Mouse (Mus musculus) layer of hippocampus, postnatal 36 days (tissue): ENCODE results near the gene Ch25h. TPM values are rescaled to one million over a fixed set of nuclear protein-coding genes. Genes with fewer than 3 reads are reported as not detected.

ENCODE experiments used
- DNase-seq, 2 experiments: peaks; one replicate each; pipeline ENCODE4 v3.0.0; 2022
- total RNA-seq, 2 experiments: library from RNA; stranded (reverse); gene quantifications; 2 replicates each; pipeline ENCODE4 v1.2.3; 2021

The Ch25h gene
- total RNA-seq, 2 experiments from 2014 or later = 0.50 to 1.2 TPM

- no peak for DNase-seq
These were observed 6.7 kb downstream of the Ch25h start for GRCm38 (mm10) chr19:34468216-34468615.

GRCm38 (mm10) chr19:34464453-34464852 lies 10.5 kb downstream of the Ch25h start:
- no peak for DNase-seq

- DNase-seq = no peak
These were observed 13.4 kb downstream of the Ch25h start for GRCm38 (mm10) chr19:34461451-34462019.

- DNase-seq = no peak
These were observed 24.1 kb downstream of the Ch25h start for GRCm38 (mm10) chr19:34450784-34451370.

- DNase-seq = no peak
These were observed 26.1 kb downstream of the Ch25h start for GRCm38 (mm10) chr19:34448851-34449250.

GRCm38 (mm10) chr19:34445410-34446012 lies 29.5 kb downstream of the Ch25h start:
- DNase-seq = no peak

GRCm38 (mm10) chr19:34444785-34445184 lies 30.2 kb downstream of the Ch25h start:
- DNase-seq = no peak

- peak in 1 of 2 experiments; percentile 2 for DNase-seq
These were observed 33.0 kb downstream of the Ch25h start for GRCm38 (mm10) chr19:34441979-34442378.

GRCm38 (mm10) chr19:34435197-34435611 lies 39.8 kb downstream of the Ch25h start:
- DNase-seq = no peak

- no peak for DNase-seq
These were observed 43.6 kb downstream of the Ch25h start for GRCm38 (mm10) chr19:34431314-34431713.

- DNase-seq = no peak
These were observed 51.1 kb downstream of the Ch25h start for GRCm38 (mm10) chr19:34423783-34424335.

Other genes with a start within 250 kb of the Ch25h start
- gene Acta2, start 219.6 kb downstream of the Ch25h start, total RNA-seq = 10 to 100 TPM; 13.7 to 16.7 TPM
- gene Fas, start 184.5 kb downstream of the Ch25h start, total RNA-seq = 1 to 10 TPM; 1.6 to 3.5 TPM
- gene Lipa, start 52.3 kb upstream of the Ch25h start, total RNA-seq = 10 to 100 TPM; 20.2 to 20.5 TPM
- 1 to 10 TPM; 3.9 to 5.4 TPM for gene Ifit2, start 75.5 kb upstream of the Ch25h start, total RNA-seq
- 1 to 10 TPM; 1.7 to 2.3 TPM for gene Ifit3, start 108.4 kb upstream of the Ch25h start, total RNA-seq
- 1 to 10 TPM; 1.3 TPM for gene Ifit1bl1, start 126.8 kb upstream of the Ch25h start, total RNA-seq
- gene Ifit3b, start 132.8 kb upstream of the Ch25h start, total RNA-seq = 1 to 10 TPM; 1.1 to 1.4 TPM
- under 1 TPM; 0.40 to 0.46 TPM for gene Ifit1bl2, start 165.6 kb upstream of the Ch25h start, total RNA-seq
- gene Ifit1, start 165.7 kb upstream of the Ch25h start, total RNA-seq = under 1 TPM; 0.38 to 0.80 TPM